Mouse (Mus musculus): ENCODE measurements around the gene Tulp2.
"Not testable (repeated sequence)": the region's sequence is repeated elsewhere in the genome, so short reads cannot be mapped to it uniquely, and the experiment has no call there.

Gene Tulp2

DNA sequence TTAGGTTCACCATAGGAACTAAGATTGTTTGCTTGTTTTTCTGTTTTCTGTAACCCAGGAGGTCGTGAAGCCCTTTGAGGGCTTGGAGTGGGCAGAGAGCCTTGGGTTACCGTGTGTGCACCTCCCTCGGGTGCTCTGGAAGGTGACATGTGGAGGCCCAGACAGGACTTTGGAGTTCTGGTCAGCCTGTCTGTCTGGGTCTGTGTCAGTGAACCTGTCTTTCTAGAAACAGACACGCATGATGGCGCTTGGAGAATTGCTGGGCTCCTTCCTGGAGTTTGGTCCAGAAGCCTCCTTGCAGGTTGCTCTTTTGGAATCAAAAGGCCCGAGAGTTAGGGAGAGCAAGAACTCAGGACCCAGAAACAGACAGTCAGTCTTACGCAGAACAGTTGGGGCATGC is 21.3 kb upstream of the Tulp2 start:
- no peak for DNase-seq

DNA sequence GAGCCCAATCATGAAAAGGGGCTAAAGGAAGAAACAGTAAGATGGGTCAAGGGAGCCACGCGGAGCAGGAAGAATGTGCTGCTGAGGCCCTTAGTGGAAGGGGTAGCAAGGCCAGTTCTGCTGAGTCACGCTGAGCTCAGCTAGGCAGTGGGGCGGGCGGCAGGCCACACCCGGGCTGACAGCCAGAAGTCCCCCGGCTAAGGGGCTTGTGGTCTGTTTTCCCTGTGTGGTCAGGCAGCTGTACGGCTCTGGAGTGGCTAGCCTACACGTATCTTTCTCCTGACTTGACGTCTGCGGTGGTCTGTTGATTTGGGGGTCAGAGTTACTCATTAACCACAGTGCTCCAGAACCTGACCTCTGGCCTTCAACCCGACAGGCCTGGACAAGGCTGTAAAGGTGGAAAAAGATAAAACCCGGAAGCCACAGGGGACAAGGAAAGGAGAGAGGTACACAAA is 20.8 kb upstream of the Tulp2 start:
- DNase-seq = peak; percentile 45

DNA sequence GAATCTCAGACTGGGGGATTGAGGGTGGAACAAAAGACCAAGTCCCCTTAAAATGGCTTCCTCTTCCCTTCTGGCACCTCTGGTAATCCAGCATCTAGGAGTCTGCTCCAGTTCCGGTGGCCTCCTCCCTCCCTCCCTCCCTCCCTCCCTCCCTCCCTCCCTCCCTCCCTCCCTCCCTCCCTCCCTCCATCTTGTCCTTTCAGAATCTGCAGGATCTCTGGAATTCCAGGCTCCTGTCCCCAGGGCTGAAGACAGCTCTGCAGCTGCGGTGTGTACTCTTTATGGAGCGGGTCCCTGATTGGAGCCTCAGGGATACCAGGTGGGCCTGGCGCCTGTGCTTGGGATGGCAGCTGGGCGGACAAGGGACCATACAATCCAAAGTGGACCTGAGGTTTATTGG is 20.4 kb upstream of the Tulp2 start:
- DNase-seq = no peak

GRCm38 (mm10) chr7:45461781-45462180 is 19.9 kb upstream of the Tulp2 start:
- no peak for DNase-seq

DNA sequence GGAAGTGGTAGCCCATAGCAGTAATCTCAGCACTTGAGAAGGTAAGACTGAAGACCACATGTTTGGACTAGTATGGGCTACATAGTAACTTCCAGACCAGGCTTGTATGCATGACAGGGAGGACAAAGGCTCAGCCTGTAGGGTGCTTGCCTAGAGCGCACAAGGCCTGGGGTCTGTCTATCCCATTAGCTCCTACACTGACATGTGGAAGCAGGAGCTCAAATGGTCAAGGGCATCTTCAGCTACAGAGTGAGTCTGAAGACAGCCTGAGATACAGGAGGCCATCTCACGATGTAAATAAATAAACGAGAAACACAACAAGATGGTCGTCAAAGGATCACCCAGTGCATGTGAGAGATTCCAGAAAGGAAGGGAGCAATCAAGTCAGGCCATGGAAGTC is 19.4 kb upstream of the Tulp2 start:
- DNase-seq = no peak

- not testable (repeated sequence) for DNase-seq
Observed at GRCm38 (mm10) chr7:45462868-45463267, 18.8 kb upstream of the Tulp2 start.

DNA sequence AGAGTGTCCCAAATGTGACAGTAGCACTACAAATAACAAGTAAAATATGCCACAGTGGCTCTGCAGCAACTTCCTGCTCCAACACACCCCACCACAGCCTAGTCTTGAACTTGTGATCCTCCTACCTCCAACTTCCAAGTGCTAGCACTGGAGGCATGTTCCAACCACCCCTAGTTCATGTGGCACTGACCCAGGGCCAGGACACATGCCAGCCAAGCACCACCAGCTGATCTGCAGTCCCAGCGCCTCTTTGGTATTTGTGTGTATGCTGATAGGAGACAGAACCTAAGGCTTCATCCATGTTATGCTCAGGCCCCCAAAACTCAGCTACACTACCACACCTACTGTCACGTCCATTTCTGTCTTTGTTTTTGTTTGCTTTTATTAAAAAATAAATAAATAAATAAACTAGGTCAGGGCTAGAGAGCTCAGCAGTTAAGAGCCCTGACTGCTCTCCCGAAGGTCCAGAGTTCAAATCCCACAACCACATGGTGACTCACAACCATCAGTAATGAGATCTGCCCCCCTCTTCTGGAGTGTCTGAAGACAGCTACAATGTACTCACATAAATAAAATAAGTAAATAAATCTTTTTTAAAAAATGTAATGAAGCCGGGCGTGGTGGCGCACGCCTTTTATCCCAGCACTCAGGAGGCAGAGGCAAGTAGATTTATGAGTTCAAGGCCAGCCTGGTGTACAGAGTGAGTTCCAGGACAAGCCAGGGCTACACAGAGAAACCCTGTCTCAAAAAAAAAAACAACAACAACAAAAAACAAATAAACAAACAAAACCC is 17.5 kb upstream of the Tulp2 start:
- no peak for DNase-seq

DNA sequence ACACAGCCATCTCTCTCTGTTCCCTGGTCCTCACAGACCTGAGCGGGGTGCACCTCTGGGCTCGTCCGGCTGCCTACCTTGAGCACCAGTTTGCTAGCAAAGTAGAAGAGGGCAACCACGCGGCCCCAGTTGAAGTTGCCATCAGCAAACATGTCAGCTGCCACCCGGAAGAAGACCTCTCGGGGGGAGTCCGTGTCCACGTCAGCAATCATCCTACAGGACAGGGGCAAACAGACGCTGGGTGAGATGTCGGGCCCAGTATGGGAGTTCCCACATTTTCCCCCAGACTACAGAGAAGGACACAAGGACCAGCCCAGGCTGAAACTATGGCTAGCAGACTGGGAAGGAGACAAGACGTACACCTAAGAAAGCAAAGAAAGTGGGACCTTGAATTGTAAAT is 16.6 kb upstream of the Tulp2 start:
- DNase-seq = no peak

DNA sequence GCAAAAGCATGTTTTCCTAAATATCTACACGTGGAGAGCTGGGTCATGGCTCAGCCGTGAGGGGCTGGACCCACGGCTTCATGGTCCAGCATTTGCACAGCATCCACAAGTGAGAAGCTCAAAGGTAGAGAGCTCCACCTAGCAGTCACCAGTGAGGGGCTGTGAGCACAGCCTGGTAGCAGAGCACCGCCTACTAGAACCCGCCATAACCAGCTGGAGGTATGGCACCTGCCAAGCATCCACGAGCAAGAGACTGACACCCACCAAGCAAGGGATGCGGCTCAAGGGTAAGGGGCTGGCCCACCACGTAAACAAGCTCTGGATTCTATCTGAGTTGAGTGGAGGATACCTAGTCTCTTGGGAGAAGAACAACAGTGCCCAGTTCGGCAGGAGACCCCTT is 16.1 kb upstream of the Tulp2 start:
- DNase-seq = peak; percentile 41

DNA sequence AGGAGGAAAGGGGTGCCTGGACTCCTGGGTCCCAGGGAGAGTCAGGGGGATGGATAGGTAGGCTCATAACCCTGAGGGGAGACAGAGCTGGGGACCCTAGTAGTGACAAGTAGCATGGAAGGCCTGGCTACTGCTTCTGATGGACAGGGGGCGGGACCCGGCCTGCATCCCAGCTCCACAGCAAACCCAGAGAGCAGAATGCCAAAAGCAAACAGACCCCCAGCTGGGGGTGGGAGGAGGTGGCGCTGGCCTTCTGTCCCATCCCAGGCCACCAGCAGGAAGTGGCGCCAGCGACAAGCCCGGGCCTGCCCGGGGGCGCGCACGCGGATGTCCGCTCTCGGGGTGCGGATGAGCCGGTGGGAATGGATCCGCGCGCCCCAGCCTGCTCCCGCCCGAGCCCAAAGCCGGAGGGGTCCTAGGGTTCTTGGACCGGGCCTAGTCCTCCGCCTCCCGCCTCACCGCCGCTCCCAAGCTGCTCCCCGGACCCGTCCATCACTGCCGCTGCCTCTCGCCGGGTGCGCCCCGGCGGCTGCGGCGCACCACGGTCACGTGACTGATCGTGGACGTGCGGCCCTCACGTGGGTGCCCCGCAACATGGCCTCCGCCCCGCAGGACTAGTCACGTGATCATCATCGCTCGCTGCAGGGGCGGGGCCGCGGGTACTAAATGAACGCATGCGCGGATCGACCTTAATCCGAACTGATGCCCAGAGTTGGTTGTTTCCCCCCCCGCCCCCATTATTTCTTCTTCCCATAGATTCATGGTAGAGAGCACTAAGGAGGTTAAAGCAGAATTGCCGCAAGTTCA is 15.2 kb upstream of the Tulp2 start, which contains the start of gene Bax:
TSS of gene Bax (minus strand) at position 616 of the 807 bp plus-strand sequence.
- DNase-seq = peak; percentile 92

DNA sequence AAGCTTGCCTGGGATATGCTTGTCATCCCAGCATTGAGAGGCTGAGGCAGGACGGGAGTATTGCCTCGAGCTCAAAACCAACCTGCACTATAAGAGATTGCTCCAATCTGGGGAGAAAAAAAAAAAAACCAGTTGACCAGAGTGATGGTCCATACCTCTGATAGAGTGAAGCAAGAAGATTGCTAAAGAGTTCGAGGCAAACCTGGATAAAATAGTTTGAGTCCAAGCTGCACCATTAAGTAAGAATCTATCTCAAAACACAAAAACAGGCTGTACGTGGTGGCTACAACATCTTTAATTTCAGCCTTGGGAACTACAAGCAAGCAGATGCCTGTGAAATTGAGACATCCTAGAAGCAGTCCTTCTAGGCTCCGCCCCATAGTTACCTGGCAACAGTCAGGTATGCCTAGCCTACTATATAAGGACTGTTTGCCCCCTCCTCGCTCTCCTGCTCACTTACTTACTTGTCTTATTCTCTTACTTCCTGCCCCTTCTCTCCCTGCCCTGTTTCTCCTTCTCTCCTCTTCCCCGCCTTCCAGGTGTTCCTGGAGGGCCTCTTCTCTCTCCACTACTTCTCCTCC is 14.5 kb upstream of the Tulp2 start:
- no peak for DNase-seq

- DNase-seq = peak; percentile 79
Observed at GRCm38 (mm10) chr7:45470869-45471268, 10.8 kb upstream of the Tulp2 start.

DNA sequence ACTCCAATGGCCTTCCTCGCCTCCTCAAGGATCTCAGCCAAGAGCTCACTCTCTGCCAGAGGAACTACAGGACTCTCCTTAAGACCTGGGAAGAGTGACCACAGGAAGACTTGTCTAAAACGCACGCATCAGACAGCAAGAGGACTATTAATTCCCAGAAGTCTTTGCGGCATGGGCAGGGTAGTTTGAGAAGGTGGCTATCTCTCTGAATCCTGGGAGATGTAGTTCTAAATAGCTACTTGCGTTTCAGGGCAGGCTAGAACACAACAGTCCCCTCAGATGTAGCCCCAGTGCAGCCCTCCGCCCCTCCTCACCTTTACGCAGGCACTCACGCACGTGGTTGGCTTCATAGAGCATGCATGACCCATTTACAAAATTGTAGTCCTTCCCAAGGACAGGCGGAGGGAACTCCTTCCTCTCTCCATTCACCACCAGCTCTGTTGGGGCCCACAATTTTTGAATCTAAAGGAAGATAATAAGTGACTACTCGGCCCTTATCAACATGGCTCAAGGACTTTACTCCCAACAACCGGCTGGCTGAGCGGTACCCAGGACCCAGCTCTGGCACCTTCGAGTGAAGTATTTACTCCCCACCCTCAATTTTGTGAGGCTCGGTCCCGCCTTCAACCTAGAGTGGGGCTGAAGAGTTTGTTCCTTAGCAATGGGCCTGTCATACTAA is 6.2 kb upstream of the Tulp2 start:
- DNase-seq = no peak

- no peak for DNase-seq
Observed at GRCm38 (mm10) chr7:45476453-45476852, 5.2 kb upstream of the Tulp2 start.

DNA sequence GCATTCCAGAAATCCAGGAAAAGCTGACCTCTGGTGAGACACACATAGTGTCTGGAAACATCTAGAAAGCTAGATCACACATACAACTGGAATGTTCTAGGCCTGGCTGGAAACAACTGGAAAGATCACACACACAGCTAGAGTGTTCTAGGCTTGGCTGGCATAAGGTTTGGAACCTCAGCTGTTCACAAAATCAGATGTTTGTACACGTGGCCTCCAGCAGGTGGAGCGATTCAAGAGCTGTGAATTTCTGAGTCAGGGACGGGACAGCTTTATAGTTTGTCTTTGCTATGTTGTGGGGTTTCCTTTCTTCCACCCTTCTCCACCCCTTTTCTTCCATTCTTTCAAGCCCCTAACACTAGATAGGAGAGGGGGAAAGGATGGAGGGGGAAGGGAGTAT is 4.7 kb upstream of the Tulp2 start:
- DNase-seq = peak; percentile 68

- DNase-seq = no peak
Observed at GRCm38 (mm10) chr7:45478774-45479173, 2.9 kb upstream of the Tulp2 start.

DNA sequence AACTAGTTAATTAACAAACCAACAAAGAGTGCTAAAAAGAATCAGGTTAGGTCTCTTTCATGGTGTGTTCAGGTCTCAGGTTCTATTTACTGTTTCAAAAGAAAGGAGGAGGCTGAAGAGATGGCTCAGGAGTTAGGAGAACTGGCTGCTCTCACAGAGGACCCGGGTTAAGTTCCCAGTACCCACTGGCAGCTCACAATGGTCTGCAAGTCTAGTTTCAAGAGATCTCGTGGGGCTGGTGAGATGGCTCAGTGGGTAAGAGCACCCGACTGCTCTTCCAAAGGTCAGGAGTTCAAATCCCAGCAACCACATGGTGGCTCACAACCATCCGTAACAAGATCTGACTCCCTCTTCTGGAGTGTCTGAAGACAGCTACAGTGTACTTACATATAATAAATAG is 1.4 kb upstream of the Tulp2 start:
- DNase-seq = not testable (repeated sequence)

DNA sequence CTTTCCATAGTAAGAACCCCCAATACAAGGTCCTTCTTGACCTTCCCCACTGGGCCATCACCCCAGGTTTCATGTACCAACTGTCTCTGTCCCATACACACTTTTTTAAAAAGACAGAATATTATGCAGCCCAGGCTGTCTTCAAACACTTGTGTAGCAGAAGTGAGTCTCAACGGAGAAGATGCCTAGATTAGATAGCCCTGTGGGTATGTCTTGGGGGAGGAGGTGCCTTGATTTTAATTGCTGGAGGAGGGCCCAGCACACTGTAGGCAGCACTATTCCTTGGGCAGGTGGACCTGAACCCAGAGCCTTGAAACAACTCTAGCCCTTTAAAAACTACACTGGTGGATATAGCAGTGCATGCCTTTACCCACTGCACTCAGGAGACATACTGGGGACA is 489 bp downstream of the Tulp2 start:
- no peak for DNase-seq

DNA sequence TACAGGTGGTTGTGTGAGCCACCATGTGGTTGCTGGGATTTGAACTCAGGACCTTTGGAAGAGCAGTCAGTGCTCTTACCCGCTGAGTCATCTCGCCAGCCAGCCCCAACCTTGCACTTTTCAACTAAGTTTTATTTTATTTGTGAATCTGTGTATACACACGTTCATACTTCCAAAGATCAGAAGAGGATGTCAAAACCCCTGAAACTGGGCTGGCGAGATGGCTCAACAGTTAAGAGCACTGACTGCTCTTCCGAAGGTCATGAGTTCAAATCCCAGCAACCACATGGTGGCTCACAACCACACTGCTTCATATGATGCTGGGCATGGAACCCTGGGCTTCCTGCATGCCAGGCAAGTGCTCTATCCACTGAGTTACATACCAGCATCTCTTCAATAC is 3.3 kb downstream of the Tulp2 start:
- DNase-seq = not testable (repeated sequence)

- DNase-seq = no peak
Observed at GRCm38 (mm10) chr7:45486158-45486557, 4.5 kb downstream of the Tulp2 start.

DNA sequence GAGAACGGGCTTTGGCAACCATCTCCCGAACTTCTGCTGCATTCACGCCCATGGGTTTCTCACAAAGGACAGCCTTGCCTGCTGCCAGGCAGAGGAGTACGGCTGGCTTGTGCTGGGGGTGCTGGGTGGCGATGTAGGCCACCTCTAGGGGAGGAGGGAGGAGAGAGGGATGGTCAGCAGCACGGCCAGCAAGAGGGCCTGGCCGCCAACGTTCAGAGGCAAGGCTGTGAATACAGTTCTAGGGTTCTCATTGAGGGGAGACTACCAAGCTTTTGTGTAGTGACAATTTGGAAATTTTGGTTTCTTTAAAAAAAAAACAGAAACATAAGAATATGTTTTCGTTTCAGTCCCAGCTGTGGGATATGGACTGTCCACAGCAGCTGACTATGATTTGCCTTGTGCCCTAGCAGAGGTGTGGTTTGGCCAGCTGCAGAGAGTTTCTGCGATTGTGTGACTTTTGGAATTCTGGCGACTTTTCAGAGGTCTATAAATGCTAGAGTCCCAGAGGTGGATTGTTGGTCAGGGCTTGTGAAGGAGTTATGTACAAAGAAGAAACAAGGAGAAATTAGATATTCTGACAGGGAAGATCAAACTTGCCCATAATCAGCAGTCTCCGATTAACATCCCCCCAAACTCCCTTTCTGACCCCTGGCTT is 5.2 kb downstream of the Tulp2 start, which contains the start of gene Gm45808:
TSS of gene Gm45808 (minus strand) at position 51 of the 655 bp plus-strand sequence.
- DNase-seq = no peak

- no peak for DNase-seq
Observed at GRCm38 (mm10) chr7:45487861-45488292, 6.2 kb downstream of the Tulp2 start.
